Mouse (Mus musculus) lung, postnatal 25 days (tissue): ENCODE data around the gene Nrl.

ENCODE experiments used
- DNase-seq: peaks from one replicate; pipeline ENCODE4 v3.0.0; 2022; ENCODE audit warnings: low spot score

Nrl gene

GRCm38 (mm10) chr14:55484430-55485085 lies 40.2 kb downstream of the Nrl start:
- no peak for DNase-seq

- DNase-seq, result no peak
These were observed 45.2 kb downstream of the Nrl start for GRCm38 (mm10) chr14:55479629-55480028.

- DNase-seq, result peak; percentile 86
These were observed 45.9 kb downstream of the Nrl start, which contains the start of gene Dhrs4 for GRCm38 (mm10) chr14:55478651-55479599. TSS of gene Dhrs4 (plus strand) at chr14:55478758.

- DNase-seq, result no peak
These were observed 47.0 kb downstream of the Nrl start for GRCm38 (mm10) chr14:55477829-55478228.

- no peak for DNase-seq
These were observed 47.4 kb downstream of the Nrl start for GRCm38 (mm10) chr14:55477421-55477820.

- DNase-seq, result no peak
These were observed 49.1 kb downstream of the Nrl start for GRCm38 (mm10) chr14:55475654-55476053.

GRCm38 (mm10) chr14:55470806-55471205 lies 54.0 kb downstream of the Nrl start:
- no peak for DNase-seq

GRCm38 (mm10) chr14:55469821-55470220 lies 55.0 kb downstream of the Nrl start:
- no peak for DNase-seq

GRCm38 (mm10) chr14:55469041-55469440 lies 55.7 kb downstream of the Nrl start:
- no peak for DNase-seq
